Mouse (Mus musculus) gastrocnemius, postnatal 36 days (tissue): ENCODE measurements around the gene Trp53i13. TPM values are rescaled to one million over a fixed set of nuclear protein-coding genes. Genes with fewer than 3 reads are reported as not detected.

ENCODE experiments used
- DNase-seq, 2 experiments: peaks; one replicate each; pipeline ENCODE4 v3.0.0; 2022
- intact Hi-C: fragments of 180-260 bp; cut with DNase I; formaldehyde crosslinking; loops from one replicate; pipeline ENCODE4 v1.15.1; 2025
- total RNA-seq, 2 experiments: library from RNA; stranded (reverse); gene quantifications; 2 replicates each; pipeline ENCODE4 v1.2.3; 2021

Gene Trp53i13
- total RNA-seq, 2 experiments from 2014 or later: 2.9 to 3.6 TPM

DNA sequence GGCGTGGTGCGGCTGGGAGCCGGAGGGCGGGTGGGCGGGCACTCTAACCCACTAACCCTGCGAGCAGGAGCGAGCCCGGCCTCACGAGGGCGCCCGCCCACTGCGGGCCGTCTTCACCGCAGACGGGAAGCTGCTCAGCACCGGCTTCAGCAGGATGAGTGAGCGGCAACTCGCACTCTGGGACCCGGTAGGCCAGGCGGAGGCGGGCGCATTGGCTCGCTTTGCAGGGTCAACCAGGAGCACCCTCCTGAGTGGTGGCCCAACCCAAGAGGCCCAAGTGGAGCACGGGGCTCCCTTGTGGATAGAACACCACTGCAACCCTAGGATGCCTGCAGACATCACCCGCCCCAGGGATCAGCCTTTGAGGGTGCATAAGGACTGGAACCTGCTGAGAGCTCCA lies 48.6 kb downstream of the Trp53i13 start:
- intact Hi-C loops: loop anchor here (5.0 kb wide), 1 partner anchor 370 kb away; no protein-coding TSS in a partner anchor
- peak; percentile 66 to 70 for DNase-seq

DNA sequence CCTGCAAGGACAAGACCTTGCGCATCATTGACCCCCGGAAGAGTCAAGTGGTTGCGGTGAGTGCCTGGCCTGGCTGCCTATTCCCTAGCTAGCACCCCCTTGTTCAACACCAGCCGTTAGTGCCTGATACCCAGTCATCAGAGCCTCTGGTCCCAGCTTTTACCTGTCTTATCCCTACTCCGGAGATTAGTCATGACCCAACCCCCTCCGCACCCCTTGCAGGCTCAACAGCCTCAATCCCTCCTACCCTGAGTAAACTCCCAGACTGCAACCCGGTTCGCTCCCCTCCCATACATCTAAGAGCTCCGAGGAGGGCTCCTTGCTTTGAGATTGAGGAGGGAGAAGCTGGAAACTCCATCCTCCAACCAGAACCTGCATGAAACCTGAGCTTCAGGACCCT lies 49.2 kb downstream of the Trp53i13 start:
- DNase-seq: no peak
- intact Hi-C loops: loop anchor here (5.0 kb wide), 1 partner anchor 369 kb away; no protein-coding TSS in a partner anchor

DNA sequence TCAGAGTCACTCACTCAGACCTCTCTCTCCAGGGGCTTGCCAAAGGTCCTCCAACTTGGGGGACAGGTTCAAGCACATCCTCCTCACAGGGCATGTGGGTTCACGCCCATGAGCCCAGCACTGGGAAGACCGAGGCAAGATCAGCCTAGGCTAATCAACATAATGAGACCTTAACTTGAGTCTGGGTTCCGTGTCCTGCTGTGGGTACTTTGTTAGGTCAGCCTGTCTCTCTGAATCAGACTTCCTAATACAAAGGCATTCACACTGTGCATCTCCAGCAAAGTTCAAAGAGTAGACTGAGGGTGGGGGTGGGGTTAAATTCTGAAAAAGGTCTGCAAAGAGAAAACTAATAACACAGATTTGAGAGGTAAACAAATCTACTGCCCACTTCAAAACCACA lies 50.7 kb downstream of the Trp53i13 start:
- intact Hi-C loops: loop anchor here (5.0 kb wide), 1 partner anchor 368 kb away; no protein-coding TSS in a partner anchor
- no peak for DNase-seq

DNA sequence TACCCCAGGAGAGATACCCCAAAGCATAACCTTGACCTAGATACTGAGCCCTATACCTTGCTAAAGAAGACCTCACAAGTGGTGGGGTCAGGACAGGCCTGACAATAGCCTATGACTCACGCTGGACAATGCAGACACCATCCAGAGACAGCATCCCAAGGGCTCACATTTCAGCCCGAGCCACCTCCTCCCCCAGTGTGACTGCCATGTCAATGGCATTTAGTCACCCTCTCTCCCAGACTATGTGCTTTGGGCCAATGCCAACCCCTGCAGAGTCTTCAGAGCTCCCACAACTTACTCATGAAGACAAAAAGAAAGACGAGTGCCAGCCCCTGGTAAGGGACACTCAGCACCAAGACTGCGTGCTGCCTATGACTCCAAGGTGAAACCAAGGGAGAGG lies 51.1 kb downstream of the Trp53i13 start:
- intact Hi-C loops: loop anchor here (5.0 kb wide), 1 partner anchor 367 kb away; no protein-coding TSS in a partner anchor
- no peak for DNase-seq

DNA sequence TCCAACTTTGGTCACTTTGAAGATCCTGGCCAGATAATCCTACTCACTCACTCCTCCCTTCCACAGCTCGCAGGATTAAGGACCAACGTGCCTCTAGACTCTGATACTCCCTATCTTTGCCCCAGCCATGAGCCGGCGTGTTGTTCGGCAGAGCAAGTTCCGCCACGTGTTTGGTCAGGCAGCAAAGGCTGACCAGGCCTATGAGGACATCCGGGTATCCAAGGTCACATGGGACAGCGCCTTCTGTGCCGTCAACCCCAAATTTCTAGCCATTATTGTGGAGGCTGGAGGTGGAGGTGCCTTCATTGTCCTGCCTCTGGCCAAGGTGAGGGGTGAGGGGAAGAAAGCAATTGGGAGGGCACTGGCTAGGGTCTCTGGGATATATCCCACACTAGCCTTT lies 52.0 kb downstream of the Trp53i13 start:
- intact Hi-C loops: no loop called here
- DNase-seq: no peak

DNA sequence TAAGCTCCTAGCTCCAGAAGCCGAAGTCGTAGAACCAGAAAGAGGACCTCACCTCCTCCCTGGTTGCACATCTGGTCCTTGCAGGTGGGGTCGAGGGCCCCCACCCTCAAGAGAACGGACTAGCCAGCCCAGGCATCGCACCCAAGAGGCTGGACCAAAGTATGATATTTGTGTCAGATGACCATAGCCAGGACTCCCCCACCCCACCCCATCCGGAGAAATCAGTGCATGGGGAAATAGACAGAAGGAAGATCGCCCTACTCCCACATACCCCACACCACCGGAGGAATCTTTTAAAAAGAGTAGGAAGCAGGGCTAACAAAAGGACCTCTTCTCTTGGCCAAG lies 52.7 kb downstream of the Trp53i13 start:
- DNase-seq: no peak
- intact Hi-C loops: no loop called here

DNA sequence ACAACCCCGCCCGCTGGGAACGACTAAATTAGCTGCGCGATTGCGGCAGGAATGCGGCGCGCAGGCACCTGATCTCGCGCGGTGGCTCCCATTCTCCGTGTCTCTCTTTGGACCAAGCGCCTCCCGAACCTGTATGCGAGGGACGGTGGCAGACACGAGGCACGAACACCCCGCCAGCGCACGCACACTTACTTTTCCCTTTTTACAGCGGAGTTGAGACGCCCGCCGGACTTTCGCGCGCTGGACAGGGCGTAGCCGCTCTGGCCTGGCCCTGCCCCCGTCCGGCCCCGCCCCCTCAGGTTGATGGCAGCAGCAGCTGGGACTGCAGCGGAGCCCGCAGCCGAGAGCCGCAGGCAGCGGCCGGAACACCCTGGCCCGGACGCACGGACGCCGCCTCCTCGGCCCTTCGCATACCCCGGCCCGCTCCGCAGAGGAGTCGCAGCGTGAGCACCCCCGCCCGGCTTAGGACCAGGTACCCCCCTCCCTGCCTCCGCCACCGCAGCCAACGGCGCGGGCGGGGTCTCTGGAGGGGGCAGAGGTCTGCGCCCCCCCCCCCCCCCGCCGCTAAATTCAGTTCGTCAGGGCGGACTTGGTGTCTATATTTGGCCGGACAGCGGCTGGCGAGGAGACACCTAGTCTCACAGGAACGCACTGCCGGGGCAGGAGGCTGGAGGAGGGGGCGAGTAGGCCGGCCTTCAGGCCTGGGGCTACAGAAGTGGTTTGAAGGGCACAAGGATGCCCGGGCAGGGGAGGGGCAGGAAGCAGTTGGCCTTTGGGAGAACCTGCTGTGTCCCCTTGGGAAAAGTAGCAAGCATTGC lies 53.3 kb downstream of the Trp53i13 start, which contains the start of gene Coro6:
TSS of gene Coro6 (plus strand) at position 129 of the 818 bp plus-strand sequence.
- intact Hi-C loops: no loop called here
- peak; percentile 75 to 84 for DNase-seq

DNA sequence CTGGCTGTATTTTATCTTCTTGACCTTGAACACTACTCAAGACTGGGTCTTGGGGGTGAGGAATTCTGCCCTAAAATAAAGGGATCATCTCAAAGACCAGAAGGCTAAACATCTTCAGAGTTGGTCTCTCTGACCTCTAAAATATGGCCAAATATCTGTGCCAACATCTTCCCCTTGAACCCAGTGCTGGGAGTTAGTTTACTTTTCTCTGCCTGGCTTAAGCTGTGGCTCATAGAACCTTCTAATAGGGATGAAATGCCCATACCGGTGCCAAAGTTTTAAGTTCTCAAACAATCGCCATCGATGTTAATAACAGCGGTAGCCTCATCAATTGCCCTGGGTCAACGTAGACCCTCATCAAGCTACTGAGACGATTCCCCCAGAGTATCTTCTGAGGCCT lies 53.9 kb downstream of the Trp53i13 start:
- DNase-seq: no peak
- intact Hi-C loops: no loop called here

Other genes with a start within 250 kb of the Trp53i13 start
- gene Coro6, start 53.6 kb downstream of the Trp53i13 start, total RNA-seq: 100 to 1,000 TPM; 140 to 181 TPM
- gene Ankrd13b, start 26.3 kb downstream of the Trp53i13 start, total RNA-seq: 1 to 10 TPM; 7.3 to 8.3 TPM
- 10 to 100 TPM; 23.9 to 25.5 TPM for gene Git1, start 22.4 kb downstream of the Trp53i13 start, total RNA-seq
- gene Abhd15, start 859 bp downstream of the Trp53i13 start, total RNA-seq: under 1 TPM; 0.28 to 0.52 TPM
- gene Gm10392, start 3.2 kb upstream of the Trp53i13 start, total RNA-seq: not detected
- gene Taok1, start 91.8 kb upstream of the Trp53i13 start, total RNA-seq: 10 to 100 TPM; 33.7 to 36.4 TPM
- gene Nufip2, start 170.2 kb upstream of the Trp53i13 start, total RNA-seq: 10 to 100 TPM; 31.2 to 35.4 TPM
- gene Cryba1, start 209.3 kb upstream of the Trp53i13 start, total RNA-seq: not detected
- 100 to 1,000 TPM; 331 to 334 TPM for gene Myo18a, start 247.3 kb upstream of the Trp53i13 start, total RNA-seq